Mouse (Mus musculus): Measurements from ENCODE around the gene Rrnad1. TPM values are rescaled to one million over a fixed set of nuclear protein-coding genes. Genes with fewer than 3 reads are reported as not detected.

Rrnad1 gene
- polyA plus RNA-seq, 1 experiment from 2014 or later: 20.0 TPM

GRCm38 (mm10) chr3:87947056-87947810 lies 16.7 kb upstream of the Rrnad1 start:
- Histone ChIP-seq H3K4me3 (ENCODE audit: low read depth, low read length) (peak overlapping the region; percentile 26; the same call in 1 of the 2 replicates), H3K27me3 (ENCODE audit: control insufficient read depth, insufficient read depth, low read length) (no peaks in the 10 kb centered on the region), H3K9ac (replicated peaks; ENCODE audit: low read depth, low read length) (peak overlapping the region; percentile 14; the same call in 1 of the 2 replicates), H3K36me3 (ENCODE audit: control insufficient read depth, insufficient read depth, low read length) (peaks cover 7% of the 10 kb centered on the region), H3K4me1 (ENCODE audit: control insufficient read depth, insufficient read depth, low read length) (peaks cover 47% of the 10 kb centered on the region), H3K4me2 (replicated peaks; ENCODE audit: low read depth, low read length) (peak overlapping the region; percentile 68), H3K9me3 (ENCODE audit: control insufficient read depth, low read depth, low read length) (no peaks in the 10 kb centered on the region), H3K27ac (ENCODE audit: low read length) (no peak overlapping the region)
- no peak for ATAC-seq (ENCODE audit: insufficient number of reproducible peaks, insufficient read depth, low FRiP score, low read depth)
- 5% methylated on average over 26 of the region's 26 CpGs for WGBS

- Histone ChIP-seq H3K9ac (replicated peaks; ENCODE audit: low read depth, low read length) (no peak overlapping the region), H3K4me3 (ENCODE audit: low read depth, low read length) (no peak overlapping the region), H3K9me3 (ENCODE audit: control insufficient read depth, low read depth, low read length) (no peaks in the 10 kb centered on the region), H3K27me3 (ENCODE audit: control insufficient read depth, insufficient read depth, low read length) (no peaks in the 10 kb centered on the region), H3K4me1 (ENCODE audit: control insufficient read depth, insufficient read depth, low read length) (peaks cover 45% of the 10 kb centered on the region), H3K27ac (ENCODE audit: low read length) (no peak overlapping the region), H3K4me2 (replicated peaks; ENCODE audit: low read depth, low read length) (no peak overlapping the region), H3K36me3 (ENCODE audit: control insufficient read depth, insufficient read depth, low read length) (peaks cover 14% of the 10 kb centered on the region)
- ATAC-seq (ENCODE audit: insufficient number of reproducible peaks, insufficient read depth, low FRiP score, low read depth): no peak
- 44% methylated on average over 1 of the region's 1 CpGs for WGBS
Measured at GRCm38 (mm10) chr3:87946541-87946860, 16.0 kb upstream of the Rrnad1 start.

- peaks cover 19% of the 10 kb centered on the region for H3K36me3 ChIP-seq (ENCODE audit: control insufficient read depth, insufficient read depth, low read length)
- H3K9ac ChIP-seq (replicated peaks; ENCODE audit: low read depth, low read length): no peak overlapping the region
- H3K27me3 ChIP-seq (ENCODE audit: control insufficient read depth, insufficient read depth, low read length): no peaks in the 10 kb centered on the region
- 34% methylated on average over 12 of the region's 12 CpGs for WGBS
- H3K27ac ChIP-seq (ENCODE audit: low read length): no peak overlapping the region
- H3K4me2 ChIP-seq (replicated peaks; ENCODE audit: low read depth, low read length): no peak overlapping the region
- no peak overlapping the region for H3K4me3 ChIP-seq (ENCODE audit: low read depth, low read length)
- ATAC-seq (ENCODE audit: insufficient number of reproducible peaks, insufficient read depth, low FRiP score, low read depth): no peak
- H3K9me3 ChIP-seq (ENCODE audit: control insufficient read depth, low read depth, low read length): no peaks in the 10 kb centered on the region
- H3K4me1 ChIP-seq (ENCODE audit: control insufficient read depth, insufficient read depth, low read length): peaks cover 43% of the 10 kb centered on the region
Measured at GRCm38 (mm10) chr3:87945781-87946540, 15.4 kb upstream of the Rrnad1 start.

- Histone ChIP-seq H3K9me3 (ENCODE audit: control insufficient read depth, low read depth, low read length) (no peaks in the 10 kb centered on the region), H3K36me3 (ENCODE audit: control insufficient read depth, insufficient read depth, low read length) (peaks cover 26% of the 10 kb centered on the region), H3K9ac (replicated peaks; ENCODE audit: low read depth, low read length) (no peak overlapping the region), H3K27me3 (ENCODE audit: control insufficient read depth, insufficient read depth, low read length) (no peaks in the 10 kb centered on the region), H3K4me2 (replicated peaks; ENCODE audit: low read depth, low read length) (no peak overlapping the region), H3K4me3 (ENCODE audit: low read depth, low read length) (no peak overlapping the region), H3K4me1 (ENCODE audit: control insufficient read depth, insufficient read depth, low read length) (peaks cover 38% of the 10 kb centered on the region), H3K27ac (ENCODE audit: low read length) (no peak overlapping the region)
- 38% methylated on average over 4 of the region's 4 CpGs for WGBS
- peak; percentile 44; the same call in 1 of the 2 replicates for ATAC-seq (ENCODE audit: insufficient number of reproducible peaks, insufficient read depth, low FRiP score, low read depth)
Measured at GRCm38 (mm10) chr3:87944838-87945600, 14.5 kb upstream of the Rrnad1 start.

GRCm38 (mm10) chr3:87943586-87943985 lies 13.1 kb upstream of the Rrnad1 start:
- Histone ChIP-seq H3K27me3 (ENCODE audit: control insufficient read depth, insufficient read depth, low read length) (no peaks in the 10 kb centered on the region), H3K9ac (replicated peaks; ENCODE audit: low read depth, low read length) (no peak overlapping the region), H3K4me1 (ENCODE audit: control insufficient read depth, insufficient read depth, low read length) (peaks cover 25% of the 10 kb centered on the region), H3K36me3 (ENCODE audit: control insufficient read depth, insufficient read depth, low read length) (peaks cover 40% of the 10 kb centered on the region), H3K27ac (ENCODE audit: low read length) (no peak overlapping the region), H3K4me3 (ENCODE audit: low read depth, low read length) (no peak overlapping the region), H3K4me2 (replicated peaks; ENCODE audit: low read depth, low read length) (no peak overlapping the region), H3K9me3 (ENCODE audit: control insufficient read depth, low read depth, low read length) (no peaks in the 10 kb centered on the region)
- ATAC-seq (ENCODE audit: insufficient number of reproducible peaks, insufficient read depth, low FRiP score, low read depth): no peak
- 80% methylated on average over 7 of the region's 7 CpGs for WGBS

- Histone ChIP-seq H3K36me3 (ENCODE audit: control insufficient read depth, insufficient read depth, low read length) (peaks cover 50% of the 10 kb centered on the region), H3K4me1 (ENCODE audit: control insufficient read depth, insufficient read depth, low read length) (peaks cover 14% of the 10 kb centered on the region), H3K9me3 (ENCODE audit: control insufficient read depth, low read depth, low read length) (no peaks in the 10 kb centered on the region), H3K27me3 (ENCODE audit: control insufficient read depth, insufficient read depth, low read length) (no peaks in the 10 kb centered on the region), H3K27ac (ENCODE audit: low read length) (no peak overlapping the region), H3K4me3 (ENCODE audit: low read depth, low read length) (no peak overlapping the region), H3K9ac (replicated peaks; ENCODE audit: low read depth, low read length) (no peak overlapping the region), H3K4me2 (replicated peaks; ENCODE audit: low read depth, low read length) (no peak overlapping the region)
- ATAC-seq (ENCODE audit: insufficient number of reproducible peaks, insufficient read depth, low FRiP score, low read depth): no peak
- 92% methylated on average over 2 of the region's 2 CpGs for WGBS
Measured at GRCm38 (mm10) chr3:87942471-87942870, 12.0 kb upstream of the Rrnad1 start.

GRCm38 (mm10) chr3:87940611-87941010 lies 10.1 kb upstream of the Rrnad1 start:
- ATAC-seq (ENCODE audit: insufficient number of reproducible peaks, insufficient read depth, low FRiP score, low read depth): no peak
- 68% methylated on average over 5 of the region's 5 CpGs for WGBS

GRCm38 (mm10) chr3:87935776-87936175 lies 5.3 kb upstream of the Rrnad1 start:
- no peak overlapping the region for H3K27ac ChIP-seq (ENCODE audit: low read length)
- H3K4me3 ChIP-seq (ENCODE audit: low read depth, low read length): no peak overlapping the region
- no peaks in the 10 kb centered on the region for H3K27me3 ChIP-seq (ENCODE audit: control insufficient read depth, insufficient read depth, low read length)
- peaks cover 15% of the 10 kb centered on the region for H3K4me1 ChIP-seq (ENCODE audit: control insufficient read depth, insufficient read depth, low read length)
- WGBS: 94% methylated on average over 2 of the region's 2 CpGs
- H3K36me3 ChIP-seq (ENCODE audit: control insufficient read depth, insufficient read depth, low read length): peaks cover 62% of the 10 kb centered on the region
- H3K9ac ChIP-seq (replicated peaks; ENCODE audit: low read depth, low read length): no peak overlapping the region; the same call in 1 of the 2 replicates
- no peaks in the 10 kb centered on the region for H3K9me3 ChIP-seq (ENCODE audit: control insufficient read depth, low read depth, low read length)
- 0 out of 2 replicates have a peak, but pooled peaks have one; percentile 58 for ATAC-seq (ENCODE audit: insufficient number of reproducible peaks, insufficient read depth, low FRiP score, low read depth)
- H3K4me2 ChIP-seq (replicated peaks; ENCODE audit: low read depth, low read length): no peak overlapping the region

More at GRCm38 (mm10) chr3:87940611-87941010, 10.1 kb upstream of the Rrnad1 start:
- H3K27ac ChIP-seq (ENCODE audit: low read length): no peak overlapping the region
- H3K4me1 ChIP-seq (ENCODE audit: control insufficient read depth, insufficient read depth, low read length): 0 out of 2 replicates have a peak, but pooled peaks cover 3% of the 10 kb centered on the region
- H3K9me3 ChIP-seq (ENCODE audit: control insufficient read depth, low read depth, low read length): no peaks in the 10 kb centered on the region
- H3K36me3 ChIP-seq (ENCODE audit: control insufficient read depth, insufficient read depth, low read length): peaks cover 60% of the 10 kb centered on the region
- no peaks in the 10 kb centered on the region for H3K27me3 ChIP-seq (ENCODE audit: control insufficient read depth, insufficient read depth, low read length)
- no peak overlapping the region for H3K4me3 ChIP-seq (ENCODE audit: low read depth, low read length)
- H3K4me2 ChIP-seq (replicated peaks; ENCODE audit: low read depth, low read length): no peak overlapping the region
- H3K9ac ChIP-seq (replicated peaks; ENCODE audit: low read depth, low read length): no peak overlapping the region

Measured in stomach, embryonic 14.5 days (tissue).